Mouse (Mus musculus) brown adipose tissue, adult 24 weeks (tissue): ENCODE data around the gene Smpd1. TPM values are rescaled to one million over a fixed set of nuclear protein-coding genes. Genes with fewer than 3 reads are reported as not detected.

Experiments used
- H3K27ac ChIP-seq: fragments of 200-500 bp; replicated peaks from 2 replicates; pipeline ENCODE4 v1.5.1; 2012; ENCODE audit warnings: low read depth, mild to moderate bottlenecking, low read length
- H3K4me1 ChIP-seq: fragments of 200-500 bp; 2 replicates; pipeline ENCODE4 v1.6.1; 2012; ENCODE audit warnings: low read length, mixed read lengths; ENCODE audit not compliant: control insufficient read depth, insufficient read depth, insufficient read length
- H3K4me3 ChIP-seq: fragments of 200-500 bp; 2 replicates; pipeline ENCODE4 v1.5.1; 2012; ENCODE audit warnings: low read depth, mild to moderate bottlenecking, low read length, moderate library complexity; ENCODE audit not compliant: insufficient read depth
- polyA plus RNA-seq: library from polyadenylated mRNA; stranded (reverse); fragments of >200 nt; gene quantifications from 2 replicates; pipeline ENCODE4 v1.2.4, GENCODE M21; 2012; ENCODE audit not compliant: missing spikeins, insufficient read depth, insufficient read length

The Smpd1 gene
- 66.9 and 75.0 TPM in 2 replicates for polyA plus RNA-seq

GRCm38 (mm10) chr7:105554212-105554942 lies at the start of gene Smpd1:
TSS of gene Smpd1 (plus strand) at chr7:105554360.
- peak within 1 kb of the TSS; percentile 51 for H3K27ac ChIP-seq
- H3K4me3 ChIP-seq, result peak within 1 kb of the TSS; percentile 76
- H3K4me1 ChIP-seq, result 0 out of 2 replicates have a peak, but pooled peaks cover 10% of the 10 kb centered on the region

- H3K4me1 ChIP-seq, result no peaks in the 10 kb centered on the region
- H3K27ac ChIP-seq, result no peak overlapping the region
- H3K4me3 ChIP-seq, result no peak overlapping the region
These were observed 46.9 kb upstream of the Smpd1 start for GRCm38 (mm10) chr7:105507257-105507656.

- Histone ChIP-seq H3K27ac (no peak overlapping the region), H3K4me3 (no peak overlapping the region), H3K4me1 (no peaks in the 10 kb centered on the region)
These were observed 44.0 kb upstream of the Smpd1 start for GRCm38 (mm10) chr7:105510143-105510542.

- H3K4me1 ChIP-seq, result no peaks in the 10 kb centered on the region
- H3K27ac ChIP-seq, result no peak overlapping the region
- no peak overlapping the region for H3K4me3 ChIP-seq
These were observed 40.3 kb upstream of the Smpd1 start for GRCm38 (mm10) chr7:105513845-105514291.

- H3K4me3 ChIP-seq, result no peak overlapping the region
- no peaks in the 10 kb centered on the region for H3K4me1 ChIP-seq
- no peak overlapping the region for H3K27ac ChIP-seq
These were observed 39.6 kb upstream of the Smpd1 start for GRCm38 (mm10) chr7:105514561-105514960.

- no peak overlapping the region for H3K4me3 ChIP-seq
- H3K4me1 ChIP-seq, result no peaks in the 10 kb centered on the region
- H3K27ac ChIP-seq, result no peak overlapping the region
These were observed 39.0 kb upstream of the Smpd1 start for GRCm38 (mm10) chr7:105515178-105515577.

- no peak overlapping the region for H3K27ac ChIP-seq
- H3K4me1 ChIP-seq, result no peaks in the 10 kb centered on the region
These were observed 37.3 kb upstream of the Smpd1 start for GRCm38 (mm10) chr7:105516669-105517360.

GRCm38 (mm10) chr7:105519336-105519735 lies 34.8 kb upstream of the Smpd1 start:
- no peak overlapping the region for H3K4me3 ChIP-seq
- no peak overlapping the region for H3K27ac ChIP-seq
- H3K4me1 ChIP-seq, result no peaks in the 10 kb centered on the region

More at GRCm38 (mm10) chr7:105516669-105517360, 37.3 kb upstream of the Smpd1 start:
- H3K4me3 ChIP-seq, result no peak overlapping the region

- H3K4me3 ChIP-seq, result no peak overlapping the region
These were observed 34.4 kb upstream of the Smpd1 start for GRCm38 (mm10) chr7:105519771-105520170.

GRCm38 (mm10) chr7:105520201-105520600 lies 34.0 kb upstream of the Smpd1 start:
- no peaks in the 10 kb centered on the region for H3K4me1 ChIP-seq
- H3K27ac ChIP-seq, result no peak overlapping the region

More at GRCm38 (mm10) chr7:105519771-105520170, 34.4 kb upstream of the Smpd1 start:
- no peak overlapping the region for H3K27ac ChIP-seq
- no peaks in the 10 kb centered on the region for H3K4me1 ChIP-seq

GRCm38 (mm10) chr7:105524222-105524621 lies 29.9 kb upstream of the Smpd1 start:
- H3K4me3 ChIP-seq, result no peak overlapping the region
- no peak overlapping the region for H3K27ac ChIP-seq
- H3K4me1 ChIP-seq, result no peaks in the 10 kb centered on the region

More at GRCm38 (mm10) chr7:105520201-105520600, 34.0 kb upstream of the Smpd1 start:
- H3K4me3 ChIP-seq, result no peak overlapping the region

- Histone ChIP-seq H3K4me1 (no peaks in the 10 kb centered on the region), H3K27ac (no peak overlapping the region), H3K4me3 (no peak overlapping the region)
These were observed 26.7 kb upstream of the Smpd1 start for GRCm38 (mm10) chr7:105527306-105527937.

- no peaks in the 10 kb centered on the region for H3K4me1 ChIP-seq
- H3K27ac ChIP-seq, result no peak overlapping the region
- H3K4me3 ChIP-seq, result no peak overlapping the region
These were observed 26.1 kb upstream of the Smpd1 start for GRCm38 (mm10) chr7:105528094-105528493.

- Histone ChIP-seq H3K27ac (no peak overlapping the region), H3K4me1 (no peaks in the 10 kb centered on the region; the same call in 1 of the 2 replicates), H3K4me3 (no peak overlapping the region)
These were observed 20.0 kb upstream of the Smpd1 start for GRCm38 (mm10) chr7:105534162-105534561.

GRCm38 (mm10) chr7:105545986-105546385 lies 8.2 kb upstream of the Smpd1 start:
- Histone ChIP-seq H3K4me3 (no peak overlapping the region), H3K4me1 (no peaks in the 10 kb centered on the region), H3K27ac (no peak overlapping the region)
